Mouse (Mus musculus) left cerebral cortex, adult 11 months (tissue): ENCODE measurements around the gene Tubb5.
A peak's percentile ranks its signal among the peaks of the same experiment; 100 is the strongest.
"Not testable (repeated sequence)": the region's sequence is repeated elsewhere in the genome, so short reads cannot be mapped to it uniquely, and the experiment has no call there.

Source experiments
- DNase-seq: peaks from one replicate; pipeline ENCODE4 v3.0.0; 2022; ENCODE audit warnings: low spot score

Tubb5 gene

GRCm38 (mm10) chr17:35860831-35861197 is 22.7 kb upstream of the Tubb5 start:
- no peak for DNase-seq

- DNase-seq = no peak
These were observed 21.7 kb upstream of the Tubb5 start for GRCm38 (mm10) chr17:35859835-35860234.

- DNase-seq = no peak
These were observed 21.3 kb upstream of the Tubb5 start for GRCm38 (mm10) chr17:35859371-35859770.

GRCm38 (mm10) chr17:35850974-35851373 is 12.9 kb upstream of the Tubb5 start:
- no peak for DNase-seq

- DNase-seq = no peak
These were observed 10.0 kb upstream of the Tubb5 start for GRCm38 (mm10) chr17:35848112-35848511.

GRCm38 (mm10) chr17:35843514-35843913 is 5.4 kb upstream of the Tubb5 start:
- no peak for DNase-seq

- DNase-seq = no peak
These were observed 3.9 kb upstream of the Tubb5 start for GRCm38 (mm10) chr17:35842006-35842405.

GRCm38 (mm10) chr17:35841076-35841950 is 3.2 kb upstream of the Tubb5 start, which contains the start of gene Mdc1:
Mdc1 (plus strand) TSS chr17:35841515.
- peak; percentile 100 for DNase-seq

GRCm38 (mm10) chr17:35840561-35840960 is 2.5 kb upstream of the Tubb5 start:
- no peak for DNase-seq

- not testable (repeated sequence) for DNase-seq
These were observed 896 bp upstream of the Tubb5 start for GRCm38 (mm10) chr17:35839002-35839401.

- no peak for DNase-seq
These were observed 464 bp upstream of the Tubb5 start for GRCm38 (mm10) chr17:35838570-35838969.

- DNase-seq = no peak
These were observed 619 bp downstream of the Tubb5 start for GRCm38 (mm10) chr17:35837487-35837886.

GRCm38 (mm10) chr17:35836991-35837422 is 1.1 kb downstream of the Tubb5 start:
- peak; percentile 75 for DNase-seq

GRCm38 (mm10) chr17:35836178-35836965 is 1.7 kb downstream of the Tubb5 start:
- DNase-seq = peak; percentile 87

GRCm38 (mm10) chr17:35835424-35836140 is 2.5 kb downstream of the Tubb5 start:
- no peak for DNase-seq

- no peak for DNase-seq
These were observed 3.2 kb downstream of the Tubb5 start for GRCm38 (mm10) chr17:35834696-35835422.

GRCm38 (mm10) chr17:35833894-35834293 is 4.2 kb downstream of the Tubb5 start:
- DNase-seq = no peak

GRCm38 (mm10) chr17:35833239-35833751 is 4.8 kb downstream of the Tubb5 start:
- no peak for DNase-seq

- DNase-seq = no peak
These were observed 5.5 kb downstream of the Tubb5 start for GRCm38 (mm10) chr17:35832400-35833238.

- DNase-seq = no peak
These were observed 8.4 kb downstream of the Tubb5 start for GRCm38 (mm10) chr17:35829737-35830136.
